Mouse (Mus musculus) frontal cortex, postnatal 36 days (tissue): ENCODE results near the gene Kitl.
A peak's percentile ranks its signal among the peaks of the same experiment; 100 is the strongest.

ENCODE experiments used
- DNase-seq, 2 experiments: peaks; one replicate each; pipeline ENCODE4 v3.0.0; 2022; ENCODE audit warnings: low spot score in 2 of 2

Kitl gene

DNA sequence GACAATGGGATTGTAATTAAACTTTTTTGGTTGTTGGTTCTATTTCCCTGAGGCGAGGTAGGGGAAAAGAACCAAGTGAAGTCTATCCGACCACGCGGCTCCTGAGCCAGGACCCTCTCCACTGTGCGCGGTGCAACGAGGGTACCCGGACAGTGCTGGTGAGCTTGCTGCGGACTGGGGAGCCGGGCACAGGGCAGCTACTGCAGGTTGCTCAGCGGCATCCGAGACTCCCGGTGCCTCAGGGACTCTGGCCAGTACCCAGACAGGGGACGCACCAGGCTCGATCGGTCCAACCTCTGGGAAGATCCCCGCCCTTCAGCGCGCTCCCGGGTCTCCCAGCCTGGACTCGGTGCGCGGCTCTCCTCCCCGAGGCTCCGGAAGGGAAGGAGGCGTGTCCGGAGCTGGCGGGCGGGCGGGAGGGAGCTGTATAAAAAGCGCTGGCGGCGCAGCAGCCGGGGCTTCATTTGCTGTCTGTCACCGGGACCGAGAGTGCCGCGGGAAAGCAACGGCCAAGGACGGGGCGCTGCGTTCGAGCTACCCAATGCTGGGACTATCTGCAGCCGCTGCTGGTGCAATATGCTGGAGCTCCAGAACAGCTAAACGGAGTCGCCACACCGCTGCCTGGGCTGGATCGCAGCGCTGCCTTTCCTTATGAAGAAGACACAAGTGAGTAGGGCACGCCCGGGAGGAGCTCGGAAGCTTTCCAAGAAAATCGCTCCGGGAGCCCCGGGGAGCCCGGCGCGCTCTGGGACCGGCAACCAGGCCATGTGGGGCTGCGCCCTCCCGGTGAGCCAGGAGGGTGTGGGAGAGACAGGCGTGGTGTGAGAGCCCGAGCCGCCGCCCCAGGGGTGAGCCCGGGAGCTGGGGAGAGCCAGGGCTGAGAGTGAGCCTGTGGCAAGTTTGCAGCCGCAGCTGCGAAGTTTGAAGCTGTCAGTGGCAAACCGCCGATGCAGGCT is at the start of gene Kitl:
Gene Kitl (plus strand): TSS at position 261 of the 956 bp plus-strand sequence.
- DNase-seq, result peak; percentile 74 to 77

DNA sequence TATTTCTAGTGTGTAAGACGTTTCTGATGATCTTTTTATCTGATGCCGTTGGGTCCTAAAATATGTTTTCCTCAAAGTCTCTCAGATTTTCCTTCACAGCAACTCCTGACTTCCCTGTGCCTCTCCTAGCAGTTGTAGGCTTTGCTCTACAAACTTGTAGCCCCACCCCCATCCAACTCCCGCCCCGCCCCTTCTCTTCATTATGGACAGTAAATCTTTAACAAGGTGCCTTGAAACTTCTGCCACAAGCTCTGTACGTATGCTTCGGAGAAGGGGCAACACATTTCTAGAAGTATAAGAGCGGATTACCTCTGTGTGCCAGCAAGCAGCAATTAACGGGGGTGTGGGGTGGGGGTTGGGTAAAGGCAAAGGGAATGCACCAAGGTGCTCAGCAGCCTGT is 42.6 kb upstream of the Kitl start:
- DNase-seq, result no peak

DNA sequence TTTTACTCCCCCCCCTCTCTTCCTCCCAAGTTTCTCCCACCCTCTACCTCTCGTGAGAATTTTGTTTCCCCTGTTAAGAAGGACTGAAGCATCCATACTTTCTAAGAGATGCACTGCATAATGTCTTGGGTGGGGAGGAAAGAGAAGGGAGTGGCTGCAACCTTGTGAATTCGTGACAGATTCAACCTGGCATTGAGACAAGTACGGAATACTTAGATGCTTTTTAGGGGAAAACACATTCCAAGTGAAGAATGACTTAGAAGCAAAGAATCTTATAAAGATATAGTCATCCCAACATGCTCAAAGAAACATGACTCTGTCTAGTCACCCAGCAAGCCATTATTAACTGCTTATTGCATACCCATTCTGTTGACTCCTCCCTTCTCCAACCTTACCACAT is 35.3 kb upstream of the Kitl start:
- DNase-seq, result no peak

DNA sequence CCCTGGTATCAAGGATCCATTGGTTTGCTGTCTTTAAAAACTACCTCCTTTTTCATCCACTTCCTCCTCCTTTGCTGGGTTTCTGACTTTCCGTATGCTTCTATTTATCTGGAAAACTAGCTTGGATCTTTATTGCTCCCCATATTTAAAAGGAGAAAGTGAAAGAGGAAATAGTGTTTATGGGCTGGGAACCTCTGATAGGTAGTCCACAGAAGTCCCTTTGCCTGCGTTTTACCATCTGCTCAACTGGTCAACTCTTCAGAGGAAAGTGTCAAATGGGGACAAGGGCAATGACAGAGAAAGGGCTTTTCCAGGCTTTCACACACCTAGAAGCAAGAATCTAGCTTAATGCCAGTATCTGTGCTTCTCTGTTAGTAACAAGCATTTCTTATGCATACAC is 34.5 kb upstream of the Kitl start:
- no peak for DNase-seq

DNA sequence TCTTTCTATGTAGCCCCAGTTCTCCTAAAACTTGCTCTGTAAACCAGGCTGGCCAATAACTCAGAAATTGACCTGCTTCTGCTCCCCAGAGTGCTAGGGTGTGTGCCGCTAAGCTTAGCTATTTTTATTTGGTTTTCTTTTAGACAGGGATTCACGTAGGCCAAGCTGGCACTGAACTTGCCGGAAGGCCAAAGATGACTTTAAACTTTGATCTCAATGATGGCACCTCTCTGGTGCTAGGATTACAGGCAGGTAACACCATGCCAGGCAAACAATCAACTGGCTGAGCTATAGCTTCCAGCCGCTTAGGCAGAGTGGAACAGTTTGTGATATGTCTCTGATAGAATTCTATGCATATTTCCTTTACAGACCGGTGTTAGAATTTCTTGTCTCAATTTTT is 33.5 kb upstream of the Kitl start:
- no peak for DNase-seq

DNA sequence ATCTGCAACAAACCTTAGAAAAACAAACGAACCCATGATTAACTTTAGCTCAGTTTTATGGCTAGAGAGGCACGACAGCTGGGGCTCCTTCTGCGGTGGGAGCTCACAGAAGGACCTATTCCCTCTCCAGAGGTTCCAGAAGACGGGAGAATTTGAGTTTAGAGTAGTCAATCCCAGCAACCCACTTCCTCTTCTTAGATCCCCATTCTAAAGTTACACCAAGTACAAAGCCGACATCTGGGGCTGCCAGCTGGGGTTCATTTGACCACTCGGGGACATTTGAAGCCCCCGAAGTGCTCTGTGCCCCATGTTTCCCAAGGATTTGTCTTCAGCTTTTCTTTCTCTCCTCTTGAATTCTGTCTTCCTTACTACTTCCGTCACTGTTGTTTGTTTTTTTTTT is 28.7 kb upstream of the Kitl start:
- no peak for DNase-seq

DNA sequence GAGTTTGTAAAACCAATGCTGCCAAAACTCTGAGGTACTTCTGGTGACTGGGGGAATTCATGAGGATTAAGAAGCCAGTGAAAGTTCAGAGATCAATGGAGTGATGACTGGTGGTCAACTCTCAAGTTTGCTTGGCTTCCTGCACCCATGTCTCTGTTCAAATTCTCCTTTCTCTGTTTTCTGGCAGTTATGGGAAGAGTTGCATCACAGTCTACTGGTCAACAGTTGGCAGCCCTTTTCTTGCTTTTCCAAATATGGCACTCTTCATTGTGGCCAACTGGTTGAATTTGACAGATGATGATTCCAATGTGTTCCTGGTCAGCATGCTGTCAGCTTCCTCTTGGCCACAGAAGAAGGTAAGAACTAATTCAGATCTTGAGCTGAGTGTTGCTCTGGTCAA is 25.7 kb upstream of the Kitl start:
- DNase-seq, result no peak

DNA sequence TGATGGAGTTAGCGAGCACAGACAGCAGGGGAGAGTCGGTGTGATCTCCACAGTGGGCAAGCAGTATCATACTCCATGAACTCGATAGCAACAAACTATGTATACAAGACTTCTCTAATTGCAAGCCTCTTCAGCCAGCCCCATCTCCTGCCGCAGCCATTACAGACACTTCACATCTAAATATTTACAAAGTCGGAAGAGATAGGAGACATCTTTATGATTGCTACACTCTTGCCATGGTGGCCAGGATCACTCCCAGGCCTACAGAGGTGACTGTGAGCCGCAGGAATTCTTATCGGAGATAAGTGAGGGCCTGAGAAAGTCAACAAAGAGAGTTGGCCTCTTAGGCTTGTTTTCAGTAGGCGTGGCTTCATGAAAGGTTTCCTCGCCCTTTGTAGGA is 23.3 kb upstream of the Kitl start:
- no peak for DNase-seq

DNA sequence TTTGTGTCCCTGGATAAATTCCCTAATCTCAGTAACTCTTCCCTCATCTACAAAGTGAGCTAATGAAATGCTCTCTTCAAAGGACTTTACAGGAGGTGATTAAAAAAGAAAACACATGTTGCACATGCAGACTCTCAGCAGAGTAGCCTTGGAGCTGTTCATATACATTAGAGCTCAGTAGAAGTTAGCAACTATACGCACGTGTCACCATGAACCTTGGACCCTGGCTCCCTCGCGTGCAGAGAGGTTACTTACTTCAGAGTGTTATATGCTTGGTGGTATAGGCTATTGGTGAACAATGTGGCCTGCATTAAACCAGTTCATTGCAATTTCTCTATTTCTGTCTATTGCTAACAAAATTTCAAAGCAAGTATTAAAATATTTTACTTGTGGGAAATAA is 14.0 kb upstream of the Kitl start:
- no peak for DNase-seq

DNA sequence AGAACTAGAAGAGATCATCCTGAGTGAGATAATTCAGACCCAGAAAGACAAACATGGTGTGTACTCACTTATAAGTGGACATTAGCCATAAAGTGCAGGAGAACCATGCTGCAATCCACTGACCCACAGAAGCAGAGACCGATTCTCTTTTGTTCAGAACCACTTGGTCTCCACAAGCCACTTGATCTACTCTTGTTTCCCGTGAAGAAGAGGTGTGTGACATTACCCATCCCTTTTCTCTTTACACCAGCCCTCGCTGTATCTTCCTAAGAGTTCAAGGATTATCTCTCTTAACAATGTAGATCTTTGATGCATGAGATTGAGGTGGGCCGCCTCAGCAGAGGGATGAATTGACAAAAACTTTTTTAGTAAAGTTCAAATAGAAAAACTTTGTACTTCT is 11.6 kb upstream of the Kitl start:
- DNase-seq, result no peak

DNA sequence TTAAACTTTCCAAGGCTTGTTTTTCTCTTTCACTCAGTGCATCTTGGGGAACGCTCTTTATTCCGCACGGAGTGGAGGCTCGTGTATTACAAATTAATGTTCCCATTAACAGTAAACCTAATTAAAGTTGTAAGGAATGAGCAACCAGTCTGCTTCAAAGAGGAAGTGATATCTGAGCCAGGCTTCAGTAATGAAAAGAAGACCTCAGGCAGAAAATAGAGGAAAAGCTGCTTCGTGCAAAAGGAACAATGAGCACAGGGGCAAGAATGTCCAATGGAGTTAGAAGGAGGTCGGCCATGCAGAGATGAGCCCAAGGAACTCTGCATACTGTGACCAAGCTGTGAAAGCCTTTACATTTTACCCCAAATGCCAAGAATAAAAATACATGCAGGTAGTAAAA is 5.7 kb upstream of the Kitl start:
- no peak for DNase-seq

DNA sequence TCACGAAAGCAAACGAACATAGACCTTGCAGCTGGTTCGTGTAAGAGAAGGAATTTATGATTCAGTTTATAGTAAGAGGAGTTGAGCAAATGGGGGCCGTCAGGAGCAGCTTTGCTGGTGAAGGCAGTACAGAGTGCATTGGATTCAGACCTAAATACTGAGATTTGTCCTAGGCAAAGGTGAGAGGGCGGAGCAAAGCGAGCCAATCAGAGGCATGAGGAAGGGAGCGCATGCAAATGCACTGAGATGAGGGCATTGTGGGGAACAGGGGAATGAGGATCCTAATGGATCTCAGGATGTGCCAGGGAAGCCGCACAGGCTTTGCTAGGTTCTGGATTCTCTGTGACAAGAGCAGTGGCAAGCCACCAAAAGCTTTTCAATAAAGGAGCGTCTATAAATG is 5.1 kb upstream of the Kitl start:
- no peak for DNase-seq

DNA sequence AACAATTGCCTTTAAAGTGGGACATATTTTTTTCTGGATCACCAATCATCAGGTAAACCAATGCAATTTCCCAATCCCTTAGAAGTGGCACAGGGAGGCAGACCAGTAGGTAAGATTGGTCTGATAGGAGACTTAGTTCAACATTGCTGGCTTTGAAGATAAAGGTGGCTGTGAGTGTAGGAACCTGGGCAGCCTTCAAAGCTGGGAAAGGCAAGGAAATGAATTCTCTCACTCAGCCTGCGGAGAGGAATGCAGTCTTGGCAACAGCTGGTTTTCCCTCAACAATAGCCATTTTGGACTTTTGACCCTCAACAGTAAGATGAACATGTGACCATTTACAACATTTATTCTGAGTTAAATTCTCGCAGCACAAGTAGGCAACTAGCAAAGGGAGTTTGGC is 1.3 kb upstream of the Kitl start:
- no peak for DNase-seq

DNA sequence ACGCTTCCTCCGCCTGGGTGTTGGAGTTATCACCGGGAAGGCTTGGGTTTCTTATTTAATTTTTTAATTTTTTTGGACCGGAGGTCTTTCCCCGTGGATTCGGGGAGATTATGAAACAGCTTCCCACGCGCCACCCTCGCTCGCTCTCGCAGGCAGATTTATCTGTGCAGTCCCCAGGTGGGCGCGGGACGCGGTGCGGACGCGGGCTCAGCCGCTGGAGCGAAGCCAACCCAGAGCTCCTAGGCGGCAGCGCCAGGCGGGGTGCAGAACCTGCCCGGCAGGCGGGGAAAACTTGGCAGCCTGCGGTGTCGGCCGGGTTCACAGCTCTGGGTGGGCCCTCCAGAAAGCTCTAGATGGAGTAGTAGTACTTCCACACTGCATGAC is 888 bp downstream of the Kitl start:
- peak; percentile 84 to 88 for DNase-seq

DNA sequence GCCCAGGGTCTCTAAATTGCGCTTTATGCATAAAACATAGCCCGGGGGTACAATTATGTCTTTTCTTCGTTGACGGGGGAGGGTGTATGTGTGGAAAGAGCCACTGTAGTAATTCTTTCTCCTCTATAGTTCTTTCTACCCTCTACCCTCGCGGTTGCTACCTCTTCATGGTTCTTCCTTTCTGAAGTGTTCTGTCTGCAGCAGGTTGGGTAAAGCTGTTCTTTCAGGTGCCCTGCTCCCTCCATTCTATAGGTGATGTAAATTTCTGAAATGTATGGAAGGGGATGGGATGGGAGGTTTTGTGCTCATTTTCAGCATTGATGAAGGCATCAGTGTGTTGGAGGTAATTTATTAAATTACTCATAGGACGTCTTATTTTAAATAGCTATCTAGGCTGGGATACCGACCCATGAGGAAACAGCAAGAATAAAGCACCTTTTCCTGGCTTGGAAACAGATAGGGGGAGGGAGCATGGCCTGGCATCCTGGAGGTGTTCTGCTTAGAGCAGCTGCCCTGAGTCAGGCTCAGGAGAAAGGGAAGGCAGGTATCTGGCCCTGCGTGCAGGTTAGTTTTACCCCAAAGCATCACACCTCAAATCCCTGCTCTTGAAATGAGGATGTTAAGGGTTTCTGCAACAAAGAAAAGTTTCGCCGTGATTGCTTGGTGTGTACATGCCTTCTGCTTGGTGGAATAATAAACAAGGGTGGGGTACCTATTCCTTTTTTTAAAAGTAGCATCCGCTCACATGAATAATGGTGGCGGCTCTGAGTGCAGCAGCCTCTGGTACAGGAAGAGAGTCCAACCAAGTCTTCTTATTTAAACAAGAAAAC is 1.7 kb downstream of the Kitl start:
- no peak for DNase-seq

DNA sequence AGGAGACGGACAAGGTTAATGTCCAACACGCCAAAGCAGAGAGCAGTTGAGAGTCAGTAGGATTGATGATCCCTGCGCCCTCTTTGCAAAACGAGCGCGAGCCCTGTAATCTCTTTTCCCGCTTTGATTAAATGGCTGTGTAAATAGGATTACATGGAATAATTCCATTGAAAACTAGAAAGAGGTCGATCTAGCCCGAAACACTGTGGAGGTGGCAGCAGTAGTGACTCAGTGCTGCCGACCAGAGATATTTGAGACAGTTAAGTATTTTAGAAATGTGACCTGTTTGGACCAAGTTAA is 2.3 kb downstream of the Kitl start:
- no peak for DNase-seq

DNA sequence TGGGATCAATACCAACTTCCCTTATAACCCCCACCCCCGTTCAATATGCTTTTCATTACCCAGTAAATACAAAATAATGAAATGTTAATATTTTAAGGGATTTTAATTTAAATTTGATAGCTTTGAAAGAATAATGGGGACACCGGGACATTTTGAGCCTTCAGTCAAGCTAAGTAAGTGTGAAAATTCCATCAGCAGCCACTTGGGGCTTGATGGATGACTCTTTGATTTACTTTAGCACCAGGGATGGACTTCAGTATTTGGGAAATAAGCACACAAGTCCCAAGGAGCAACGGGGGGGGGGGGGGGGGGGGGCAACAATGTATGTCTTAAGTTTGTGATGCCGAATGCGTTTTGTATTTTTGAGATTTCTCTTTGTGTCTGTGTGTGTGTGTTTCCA is 3.1 kb downstream of the Kitl start:
- DNase-seq, result no peak

DNA sequence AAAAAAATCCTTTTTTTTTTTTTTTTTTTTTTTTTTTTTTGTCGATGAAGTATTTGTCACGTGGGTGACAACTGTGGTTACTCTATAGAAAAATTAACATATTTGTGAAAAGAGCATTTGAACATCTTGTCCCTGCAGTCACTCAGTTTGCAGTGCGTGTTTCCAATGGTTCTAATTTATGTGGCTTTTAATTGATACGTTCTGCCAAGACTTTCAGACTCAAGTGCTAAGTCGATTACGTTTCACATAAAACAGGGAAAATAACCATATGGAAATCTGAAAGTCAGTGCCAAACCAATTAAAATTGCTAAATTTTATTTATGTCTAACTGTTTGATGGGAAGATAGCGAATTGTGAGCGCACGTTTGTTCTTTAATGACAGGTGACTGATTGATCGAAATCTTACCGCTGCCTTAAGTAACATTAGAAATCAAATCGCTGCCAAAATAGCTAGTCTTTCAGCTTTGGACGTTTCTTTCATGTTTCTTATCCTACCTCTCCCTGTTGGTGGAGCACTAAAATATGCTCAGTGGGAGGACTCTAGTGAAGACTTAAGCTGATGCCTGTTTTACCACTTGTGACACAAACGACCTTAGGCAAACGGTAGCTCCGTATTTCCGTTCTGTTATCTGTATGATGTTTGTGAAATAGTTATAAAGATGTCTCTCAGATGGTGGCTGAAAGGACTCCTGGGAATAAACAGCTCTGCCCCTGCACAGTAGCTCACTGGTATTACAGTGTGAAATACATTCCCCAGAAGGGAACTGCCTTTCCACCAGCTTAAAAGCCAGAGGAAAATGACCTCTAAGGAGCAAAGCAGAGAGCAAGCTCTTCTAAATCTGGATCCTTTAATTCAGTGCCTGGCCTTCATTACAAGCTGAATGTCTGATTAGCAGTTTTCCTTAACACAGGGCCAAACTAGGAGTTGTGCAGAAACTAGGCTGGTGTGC is 4.1 kb downstream of the Kitl start:
- no peak for DNase-seq

DNA sequence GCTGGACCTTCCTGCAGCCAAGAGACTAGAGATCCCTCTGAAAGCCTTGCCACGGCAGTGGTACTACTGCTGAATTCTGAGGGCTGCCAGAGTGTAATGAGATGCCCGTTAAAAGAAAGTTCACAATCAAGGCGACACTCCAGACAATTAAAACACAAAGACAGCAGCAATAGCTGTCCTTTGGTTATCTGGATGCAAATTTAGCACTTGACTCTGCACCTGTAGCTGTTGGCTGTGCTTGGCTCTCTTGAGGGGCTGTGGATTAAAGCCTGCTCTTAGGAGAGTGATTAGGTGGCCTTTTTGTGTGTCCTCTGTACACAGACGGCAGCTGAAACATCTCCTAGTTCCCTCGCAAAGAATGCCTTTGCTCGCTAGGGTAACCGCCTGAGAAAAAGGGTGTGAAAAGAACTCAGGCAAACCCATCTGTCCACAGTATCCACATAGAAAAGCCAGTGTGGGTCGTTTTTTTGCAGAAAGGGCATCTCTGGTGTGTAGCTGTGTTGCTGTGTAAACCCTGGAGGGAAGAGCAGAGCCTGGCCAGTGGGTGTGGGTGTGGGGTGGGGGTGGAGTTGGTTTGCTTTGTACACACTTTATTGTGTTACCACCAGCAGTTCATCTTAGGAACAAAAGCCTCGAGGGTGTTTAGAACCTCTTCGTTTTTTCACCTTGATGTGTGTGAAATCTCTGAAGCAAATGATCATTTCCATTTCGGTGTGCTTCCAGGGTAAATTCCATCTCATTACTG is 6.8 kb downstream of the Kitl start:
- DNase-seq, result no peak

DNA sequence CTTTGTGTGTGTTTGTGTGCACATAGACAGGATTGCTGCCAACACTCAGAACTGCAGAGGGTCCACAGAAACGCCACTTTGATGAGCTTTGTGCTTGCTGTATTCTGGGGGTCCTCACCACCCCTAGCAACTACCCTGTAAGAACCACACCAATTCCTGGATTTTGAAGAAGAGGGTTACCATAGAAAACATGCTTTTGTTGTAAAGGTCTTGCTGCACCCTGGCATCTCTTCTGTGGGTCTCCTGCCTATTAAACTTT is 7.3 kb downstream of the Kitl start:
- DNase-seq, result no peak

DNA sequence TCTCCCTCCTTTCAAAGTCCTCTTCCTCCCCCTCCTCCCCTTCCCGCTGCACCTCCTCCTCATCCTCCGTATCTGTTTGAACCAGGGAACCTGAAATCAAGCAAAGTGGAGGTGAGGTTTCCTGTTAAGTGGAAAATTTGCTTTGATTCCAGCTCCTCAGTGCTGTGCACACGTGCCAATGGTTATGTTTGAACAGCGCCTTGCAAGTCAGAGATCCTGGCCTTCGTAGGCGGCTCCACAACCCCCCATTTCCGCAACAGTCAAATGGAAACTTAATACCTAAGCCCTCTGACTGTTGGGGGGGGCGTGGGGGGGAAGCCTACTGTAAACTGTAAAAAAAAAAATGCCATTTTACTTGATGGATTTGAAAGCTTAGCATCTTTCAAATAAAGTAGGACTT is 10.2 kb downstream of the Kitl start:
- no peak for DNase-seq

DNA sequence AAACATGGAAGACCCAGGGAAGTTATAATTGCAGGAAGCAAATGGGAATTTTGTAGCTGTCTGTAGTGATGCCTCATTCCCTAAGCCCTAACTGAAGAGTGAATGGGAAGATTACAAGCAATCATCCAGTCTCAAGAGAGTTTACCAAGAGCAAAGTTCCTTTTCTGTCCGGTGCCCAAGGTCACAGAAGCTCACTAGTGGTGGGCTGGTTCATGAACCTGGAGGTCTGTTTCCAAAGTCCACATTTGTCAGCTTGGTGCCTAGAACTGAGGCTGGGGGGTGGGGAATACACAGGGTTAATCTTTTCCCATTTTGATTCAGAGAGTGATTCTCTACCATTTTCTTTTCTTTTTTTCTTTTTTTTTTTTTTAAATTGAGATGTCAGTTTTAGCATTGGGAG is 11.3 kb downstream of the Kitl start:
- no peak for DNase-seq
